Mouse (Mus musculus) hindbrain, embryonic 14.5 days (tissue): ENCODE measurements around the gene Cby3. TPM values are rescaled to one million over a fixed set of nuclear protein-coding genes. Genes with fewer than 3 reads are reported as not detected.

ENCODE experiments used
- ATAC-seq: fragments of 200-750 bp; cut with Nextera tagmentation; 2 replicates; pipeline ENCODE4 v1.8.0; 2017; ENCODE audit warnings: moderate number of reproducible peaks, mild to moderate bottlenecking, moderate TSS enrichment, moderate library complexity; ENCODE audit not compliant: low FRiP score
- DNase-seq: peaks from one replicate; pipeline ENCODE4 v3.0.0-alpha.2; 2015; ENCODE audit warnings: low spot score
- H3K27ac ChIP-seq: fragments of 300-500 bp; sonication (generic); 2 replicates; pipeline ENCODE4 v1.5.1; 2014; ENCODE audit warnings: mild to moderate bottlenecking, moderate library complexity
- H3K27me3 ChIP-seq: fragments of 300-500 bp; sonication (generic); 2 replicates; pipeline ENCODE4 v1.6.1; 2014; ENCODE audit warnings: mild to moderate bottlenecking, low read length, mixed read lengths; ENCODE audit not compliant: control insufficient read depth, insufficient read depth
- H3K36me3 ChIP-seq: fragments of 300-500 bp; sonication (generic); replicated peaks from 2 replicates; pipeline ENCODE4 v1.6.1; 2014; ENCODE audit not compliant: control insufficient read depth, insufficient read depth
- H3K4me1 ChIP-seq: fragments of 300-500 bp; sonication (generic); replicated peaks from 2 replicates; pipeline ENCODE4 v1.6.1; 2014; ENCODE audit warnings: antibody characterized with exemption, low read length, mixed read lengths; ENCODE audit not compliant: control insufficient read depth, insufficient read depth
- H3K4me2 ChIP-seq: fragments of 300-500 bp; sonication (generic); replicated peaks from 2 replicates; pipeline ENCODE4 v1.6.1; 2014; ENCODE audit warnings: mild to moderate bottlenecking, moderate library complexity
- H3K4me3 ChIP-seq: fragments of 300-500 bp; sonication (generic); replicated peaks from 2 replicates; pipeline ENCODE4 v1.5.1; 2014; ENCODE audit warnings: mild to moderate bottlenecking, low read length
- H3K9ac ChIP-seq: fragments of 300-500 bp; sonication (generic); 2 replicates; pipeline ENCODE4 v1.6.1; 2014
- H3K9me3 ChIP-seq: fragments of 300-500 bp; sonication (generic); 2 replicates; pipeline ENCODE4 v1.6.1; 2016; ENCODE audit warnings: low read length; ENCODE audit not compliant: control insufficient read depth
- WGBS: fragments of 180-500 bp; shearing (Covaris S2); extraction: QIAGEN DNeasy Blood & Tissue Kit; methylation state at CpG from one replicate; pipeline ENCODE4 v1.1.7; 2014; 5-methylcytosine and 5-hydroxymethylcytosine counted together
- polyA plus RNA-seq: library from polyadenylated mRNA; unstranded; fragments of >200 nt; fragmentation: Nextera tagmentation; extraction: Ambion mirVana; gene quantifications from 2 replicates; pipeline ENCODE4 v1.2.1, GENCODE M21; 2014

The Cby3 gene
- polyA plus RNA-seq, 1 experiment from 2014 or later = 0.68 TPM

DNA sequence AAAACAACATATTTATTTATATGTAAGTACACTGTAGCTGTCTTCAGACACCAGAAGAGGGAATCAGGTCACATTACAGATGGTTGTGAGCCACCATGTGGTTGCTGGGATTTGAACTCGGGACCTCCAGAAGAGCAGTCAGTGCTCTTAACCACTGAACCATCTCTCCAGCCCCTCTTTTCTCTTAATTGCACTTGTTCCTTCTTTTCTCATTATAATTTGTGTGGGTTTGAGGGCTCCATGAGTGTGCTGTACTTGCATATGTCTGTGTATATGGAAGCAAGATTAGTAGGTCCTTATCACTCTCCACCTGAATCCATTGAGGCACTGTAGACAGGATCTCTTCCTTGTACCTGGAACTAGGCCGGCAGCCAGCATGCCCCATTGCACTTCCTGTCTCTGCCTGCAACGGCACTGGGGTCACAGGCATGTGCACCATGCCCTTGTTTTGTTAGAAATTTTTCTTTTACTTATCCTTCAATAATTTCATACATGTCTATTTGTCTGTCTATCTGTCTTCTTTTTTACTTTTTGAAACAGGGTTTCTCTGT lies 26.1 kb upstream of the Cby3 start:
- no peak overlapping the region for H3K4me3 ChIP-seq
- DNase-seq = no peak
- H3K9ac ChIP-seq = no peak overlapping the region
- no peaks in the 10 kb centered on the region for H3K9me3 ChIP-seq
- no peak for ATAC-seq
- peaks cover 24% of the 10 kb centered on the region for H3K4me1 ChIP-seq
- H3K27me3 ChIP-seq = no peaks in the 10 kb centered on the region
- H3K27ac ChIP-seq = no peak overlapping the region
- no peaks in the 10 kb centered on the region for H3K36me3 ChIP-seq
- WGBS = 97% methylated on average over 3 of the region's 3 CpGs
- no peak overlapping the region for H3K4me2 ChIP-seq

DNA sequence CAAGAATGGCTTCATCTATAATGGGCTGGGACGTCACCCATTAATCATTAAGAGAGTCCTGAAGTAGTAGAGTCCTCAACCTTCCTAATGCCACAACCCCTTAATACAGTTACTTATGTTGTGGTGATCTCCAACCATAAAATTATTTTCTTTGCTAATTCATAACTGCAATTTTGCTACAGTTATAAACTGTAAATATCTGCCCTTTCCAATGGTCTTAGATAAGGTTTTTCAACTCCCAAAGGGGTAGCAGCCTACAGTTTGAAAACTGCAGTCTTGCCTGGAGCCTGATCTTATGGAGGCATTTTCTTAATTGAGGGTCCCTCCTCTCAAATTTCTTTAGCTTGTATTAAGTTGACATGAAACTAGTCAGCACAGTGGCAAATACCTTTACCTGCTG lies 24.9 kb upstream of the Cby3 start:
- Histone ChIP-seq H3K27ac (no peak overlapping the region), H3K9ac (no peak overlapping the region), H3K36me3 (no peaks in the 10 kb centered on the region), H3K4me3 (no peak overlapping the region), H3K4me1 (peaks cover 12% of the 10 kb centered on the region), H3K4me2 (no peak overlapping the region), H3K27me3 (no peaks in the 10 kb centered on the region), H3K9me3 (no peaks in the 10 kb centered on the region)
- no peak for DNase-seq
- 95% methylated on average over 1 of the region's 1 CpGs for WGBS
- no peak for ATAC-seq

DNA sequence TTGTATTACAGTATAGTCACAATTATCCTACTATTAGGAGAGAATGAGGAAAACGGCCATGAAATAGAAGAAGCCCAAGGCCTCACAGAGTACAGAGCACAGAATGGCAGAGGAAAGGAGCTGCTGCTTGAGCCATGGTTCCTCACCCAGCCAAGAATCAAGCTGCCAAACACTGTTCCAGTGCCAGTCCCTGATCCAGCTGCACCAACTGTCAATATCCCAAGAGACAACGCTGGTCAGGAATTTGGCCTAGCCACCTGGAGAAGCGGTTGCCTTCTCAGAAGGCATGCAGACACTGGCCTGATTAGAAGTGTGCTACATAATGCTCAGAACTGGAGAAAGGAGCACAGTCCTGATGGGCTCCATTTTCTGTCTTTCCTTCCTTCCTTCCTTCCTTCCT lies 21.1 kb upstream of the Cby3 start:
- Histone ChIP-seq H3K27ac (no peak overlapping the region), H3K36me3 (no peaks in the 10 kb centered on the region), H3K9ac (no peak overlapping the region), H3K27me3 (no peaks in the 10 kb centered on the region), H3K4me3 (no peak overlapping the region), H3K4me2 (no peak overlapping the region), H3K9me3 (no peaks in the 10 kb centered on the region), H3K4me1 (no peaks in the 10 kb centered on the region)
- no peak for ATAC-seq
- WGBS = 94% methylated on average over 3 of the region's 3 CpGs
- no peak for DNase-seq

DNA sequence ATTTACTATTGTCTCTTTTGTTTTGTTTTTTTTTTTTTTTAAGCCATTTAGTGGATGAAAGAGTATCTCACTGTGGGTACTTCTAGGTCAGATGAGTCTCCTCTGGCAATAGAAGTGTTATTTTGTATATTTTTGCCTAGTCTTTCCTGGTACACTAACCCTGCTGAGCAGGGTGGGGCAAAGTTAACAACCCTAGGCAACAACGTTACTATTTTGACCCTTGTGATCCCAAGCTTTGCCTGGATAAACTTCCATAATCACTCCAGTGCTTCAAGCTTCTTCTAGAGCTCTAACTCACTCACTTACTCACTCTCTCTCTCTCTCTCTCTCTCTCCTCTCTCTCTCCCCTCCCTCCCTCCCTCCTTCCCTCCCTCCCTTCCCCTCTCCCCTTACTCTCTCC lies 18.1 kb upstream of the Cby3 start:
- Histone ChIP-seq H3K36me3 (no peaks in the 10 kb centered on the region), H3K4me2 (no peak overlapping the region), H3K27me3 (no peaks in the 10 kb centered on the region), H3K9me3 (no peaks in the 10 kb centered on the region), H3K27ac (no peak overlapping the region), H3K4me3 (no peak overlapping the region), H3K9ac (no peak overlapping the region), H3K4me1 (no peaks in the 10 kb centered on the region)
- ATAC-seq = no peak
- no peak for DNase-seq
- 59% methylated on average over 1 of the region's 1 CpGs for WGBS

DNA sequence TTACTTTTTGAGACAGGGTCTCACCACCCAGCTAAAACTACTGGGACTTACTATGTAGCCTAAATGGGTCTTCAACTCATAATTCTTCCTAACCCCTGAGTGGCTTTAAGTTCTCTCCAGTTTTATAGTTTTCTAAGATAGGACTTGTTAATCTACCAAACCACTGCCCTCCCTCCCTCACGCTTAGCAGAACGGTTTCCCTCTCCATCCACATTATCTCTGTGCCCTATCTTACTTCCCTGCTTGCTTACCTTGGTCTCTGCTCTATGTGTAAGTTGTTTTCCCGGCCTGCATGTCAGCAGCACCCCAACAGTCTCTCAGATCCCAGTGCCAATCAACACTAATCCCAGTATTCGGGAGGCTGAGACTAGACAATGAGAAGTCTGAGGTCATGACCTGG lies 17.4 kb upstream of the Cby3 start:
- no peak overlapping the region for H3K4me3 ChIP-seq
- H3K9ac ChIP-seq = no peak overlapping the region
- WGBS = 76% methylated on average over 4 of the region's 4 CpGs
- ATAC-seq (no peak), DNase-seq (no peak)
- H3K27ac ChIP-seq = no peak overlapping the region
- no peaks in the 10 kb centered on the region for H3K4me1 ChIP-seq
- no peak overlapping the region for H3K4me2 ChIP-seq
- H3K36me3 ChIP-seq = no peaks in the 10 kb centered on the region
- H3K27me3 ChIP-seq = no peaks in the 10 kb centered on the region
- no peaks in the 10 kb centered on the region for H3K9me3 ChIP-seq

DNA sequence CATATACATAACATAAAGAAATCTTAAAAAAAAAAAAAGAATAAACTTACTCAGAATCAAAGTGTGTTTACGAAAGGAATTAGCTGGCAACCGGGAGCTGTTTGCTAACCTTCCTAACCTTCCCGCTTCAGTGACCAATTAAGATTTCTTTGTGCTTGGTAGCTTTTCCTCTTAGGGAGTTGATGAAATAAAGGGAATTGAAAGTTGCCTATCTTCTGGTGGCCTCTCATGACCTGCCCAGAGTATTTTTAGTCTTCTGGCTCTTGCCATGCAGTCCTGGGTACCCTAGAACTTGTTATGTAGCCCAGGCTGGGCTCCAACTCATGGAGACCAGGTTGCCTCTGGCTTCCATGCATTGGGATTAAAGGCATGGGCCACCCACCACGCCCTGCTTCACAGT lies 8.8 kb upstream of the Cby3 start:
- H3K27me3 ChIP-seq = no peaks in the 10 kb centered on the region
- no peak for ATAC-seq
- WGBS = 86% methylated on average over 4 of the region's 4 CpGs
- no peak overlapping the region for H3K27ac ChIP-seq
- H3K9me3 ChIP-seq = no peaks in the 10 kb centered on the region
- H3K4me2 ChIP-seq = no peak overlapping the region
- no peak overlapping the region for H3K9ac ChIP-seq
- no peaks in the 10 kb centered on the region for H3K36me3 ChIP-seq
- DNase-seq = no peak
- no peak overlapping the region for H3K4me3 ChIP-seq
- H3K4me1 ChIP-seq = no peaks in the 10 kb centered on the region

DNA sequence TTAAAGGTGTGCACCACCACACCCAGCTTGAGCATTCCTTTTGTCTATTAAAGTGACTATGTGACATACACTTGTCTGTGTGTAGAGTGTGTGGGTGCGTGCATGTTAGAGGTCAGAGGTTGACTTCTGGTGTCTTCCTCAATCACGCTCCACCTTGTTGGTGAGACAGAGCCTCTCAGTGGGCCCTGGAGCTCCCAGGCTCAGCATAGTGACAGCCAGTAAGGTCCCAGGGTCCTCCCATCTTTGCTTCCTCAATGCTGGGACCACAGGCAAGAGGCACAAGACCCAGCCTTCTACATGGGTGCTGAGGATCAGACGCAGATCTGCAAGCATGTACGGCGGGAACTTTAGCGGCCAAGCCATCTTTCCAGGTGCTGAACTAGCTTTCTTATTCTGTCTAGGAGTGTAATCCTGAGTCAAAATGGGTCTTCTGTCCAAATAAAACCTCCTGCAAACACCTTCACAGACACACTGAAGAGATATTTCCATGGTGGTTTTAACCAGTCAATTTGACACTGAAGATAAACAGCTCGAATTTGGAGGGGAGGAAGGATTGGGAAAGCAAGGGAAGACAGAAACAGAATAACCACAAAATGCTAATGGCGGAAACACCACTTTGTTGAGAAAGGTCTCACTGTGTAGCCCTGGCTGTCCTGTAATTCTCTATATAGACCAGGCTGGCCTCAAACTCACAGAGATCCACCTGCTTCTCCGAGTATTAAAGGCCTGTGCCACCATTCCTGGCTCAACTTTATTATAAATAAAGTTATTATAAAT lies 7.8 kb upstream of the Cby3 start:
- H3K27me3 ChIP-seq = no peaks in the 10 kb centered on the region
- no peak overlapping the region for H3K4me3 ChIP-seq
- no peaks in the 10 kb centered on the region for H3K9me3 ChIP-seq
- H3K4me1 ChIP-seq = no peaks in the 10 kb centered on the region
- no peaks in the 10 kb centered on the region for H3K36me3 ChIP-seq
- WGBS = 91% methylated on average over 9 of the region's 9 CpGs
- no peak overlapping the region for H3K9ac ChIP-seq
- no peak for DNase-seq
- no peak overlapping the region for H3K27ac ChIP-seq
- no peak overlapping the region for H3K4me2 ChIP-seq
- ATAC-seq = no peak

DNA sequence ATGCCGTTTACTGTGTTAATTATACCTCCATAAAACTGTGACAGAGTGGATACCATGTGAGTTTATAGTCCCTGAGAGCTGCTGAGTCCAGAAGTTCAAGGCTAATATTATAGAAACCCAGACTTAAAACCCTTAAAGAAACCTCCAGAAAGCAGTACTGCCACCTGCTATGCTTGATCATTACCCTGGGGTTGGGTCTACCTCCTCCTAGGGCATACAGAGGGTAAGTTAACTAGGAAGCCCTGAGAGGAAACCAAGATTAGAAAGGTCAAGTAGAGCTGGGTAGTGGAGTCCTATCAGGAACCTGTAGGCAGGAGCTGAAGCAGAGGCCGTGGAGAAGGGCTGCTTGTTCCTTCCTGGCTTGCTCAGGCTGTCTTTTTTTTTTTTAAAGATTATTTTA lies 2.1 kb upstream of the Cby3 start:
- no peaks in the 10 kb centered on the region for H3K4me1 ChIP-seq
- no peaks in the 10 kb centered on the region for H3K27me3 ChIP-seq
- ATAC-seq = no peak
- no peak overlapping the region for H3K4me3 ChIP-seq
- H3K9me3 ChIP-seq = no peaks in the 10 kb centered on the region
- no peak overlapping the region for H3K27ac ChIP-seq
- 86% methylated on average over 2 of the region's 2 CpGs for WGBS
- H3K36me3 ChIP-seq = no peaks in the 10 kb centered on the region
- H3K9ac ChIP-seq = no peak overlapping the region
- DNase-seq = no peak
- H3K4me2 ChIP-seq = no peak overlapping the region

DNA sequence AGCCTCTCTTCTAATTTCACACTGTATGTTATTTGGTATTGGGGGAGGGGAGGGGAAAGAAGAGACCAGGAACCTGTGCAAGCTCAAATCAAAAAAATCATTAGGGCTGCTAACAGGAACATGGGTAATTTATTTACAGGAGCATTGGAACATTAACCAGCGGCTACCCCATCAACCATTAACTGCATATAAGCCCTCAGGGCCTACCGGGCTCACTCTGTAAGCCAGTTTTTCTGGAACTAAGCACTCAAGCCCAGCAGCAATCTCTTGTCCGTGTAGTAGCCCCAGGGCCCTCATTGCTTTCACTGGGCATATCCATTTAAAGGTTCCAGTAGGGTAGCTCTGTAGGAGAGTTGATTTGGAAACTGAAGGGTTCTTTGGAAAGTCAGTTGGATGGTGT lies 589 bp downstream of the Cby3 start:
- Histone ChIP-seq H3K9ac (no peak overlapping the region), H3K4me1 (peaks cover 6% of the 10 kb centered on the region; the same call in 1 of the 2 replicates), H3K4me3 (no peak overlapping the region), H3K27me3 (peaks cover 3% of the 10 kb centered on the region; the same call in 1 of the 2 replicates), H3K9me3 (no peaks in the 10 kb centered on the region), H3K27ac (no peak overlapping the region), H3K36me3 (no peaks in the 10 kb centered on the region), H3K4me2 (no peak overlapping the region)
- WGBS = 68% methylated on average over 3 of the region's 3 CpGs
- DNase-seq (no peak), ATAC-seq (no peak)
